Mouse (Mus musculus) adipocyte (in vitro differentiated cells): ENCODE data around the gene Rnf40.

ENCODE experiments used
- DNase-seq: peaks from one replicate; pipeline ENCODE4 v3.0.0-alpha.2; 2016; ENCODE audit warnings: low spot score

Rnf40 gene

GRCm38 (mm10) chr7:127588011-127588871 lies at the start of gene Rnf40, which contains the start of gene Ccdc189:
TSS of gene Rnf40 (plus strand) at chr7:127588767.
TSS of gene Ccdc189 (minus strand) at chr7:127588595.
- peak; percentile 97 for DNase-seq

- DNase-seq: no peak
These were observed 46.9 kb upstream of the Rnf40 start for GRCm38 (mm10) chr7:127541671-127542070.

- DNase-seq: peak; percentile 30
These were observed 39.3 kb upstream of the Rnf40 start for GRCm38 (mm10) chr7:127549116-127549835.

GRCm38 (mm10) chr7:127551558-127551957 lies 37.0 kb upstream of the Rnf40 start:
- no peak for DNase-seq

- DNase-seq: no peak
These were observed 28.0 kb upstream of the Rnf40 start for GRCm38 (mm10) chr7:127560580-127560979.

- no peak for DNase-seq
These were observed 27.2 kb upstream of the Rnf40 start, which contains the start of gene Tmem265 for GRCm38 (mm10) chr7:127561340-127561858. TSS of gene Tmem265 (plus strand) at chr7:127561390.

- DNase-seq: peak; percentile 71
These were observed 24.0 kb upstream of the Rnf40 start for GRCm38 (mm10) chr7:127564381-127565150.

- peak; percentile 97 for DNase-seq
These were observed 15.6 kb upstream of the Rnf40 start, which contains the start of gene Phkg2 for GRCm38 (mm10) chr7:127572895-127573471. TSS of gene Phkg2 (plus strand) at chr7:127573340.

- no peak for DNase-seq
These were observed 15.0 kb upstream of the Rnf40 start for GRCm38 (mm10) chr7:127573503-127574008.

- DNase-seq: no peak
These were observed 14.5 kb upstream of the Rnf40 start for GRCm38 (mm10) chr7:127574115-127574514.

- no peak for DNase-seq
These were observed 5.3 kb upstream of the Rnf40 start for GRCm38 (mm10) chr7:127583260-127583659.

- DNase-seq: no peak
These were observed 3.5 kb upstream of the Rnf40 start for GRCm38 (mm10) chr7:127585031-127585430.

- DNase-seq: no peak
These were observed 2.4 kb upstream of the Rnf40 start for GRCm38 (mm10) chr7:127586149-127586548.

GRCm38 (mm10) chr7:127587196-127587595 lies 1.4 kb upstream of the Rnf40 start:
- DNase-seq: no peak

GRCm38 (mm10) chr7:127588901-127589300 lies 334 bp downstream of the Rnf40 start:
- DNase-seq: no peak

- no peak for DNase-seq
These were observed 1.1 kb downstream of the Rnf40 start for GRCm38 (mm10) chr7:127589637-127590036.

GRCm38 (mm10) chr7:127591108-127591507 lies 2.5 kb downstream of the Rnf40 start:
- DNase-seq: no peak

- DNase-seq: no peak
These were observed 4.0 kb downstream of the Rnf40 start for GRCm38 (mm10) chr7:127592575-127592974.

GRCm38 (mm10) chr7:127596747-127597146 lies 8.2 kb downstream of the Rnf40 start:
- no peak for DNase-seq

- no peak for DNase-seq
These were observed 12.0 kb downstream of the Rnf40 start for GRCm38 (mm10) chr7:127600612-127601011.

- DNase-seq: no peak
These were observed 13.2 kb downstream of the Rnf40 start for GRCm38 (mm10) chr7:127601735-127602134.
